Mouse (Mus musculus) kidney, postnatal 36 days (tissue): ENCODE measurements at regions not wholly inside any gene's neighbourhood (a gene's known extent, or its start where the extent isn't known, plus 50 kb on each side); places are given as distances from the start of the nearest gene placed in this dataset.
A peak's percentile ranks its signal among the peaks of the same experiment; 100 is the strongest.

Experiments used
- DNase-seq, 2 experiments: peaks; one replicate each; pipeline ENCODE4 v3.0.0; 2021 to 2022; ENCODE audit warnings: mixed read lengths in 2 of 2

DNA sequence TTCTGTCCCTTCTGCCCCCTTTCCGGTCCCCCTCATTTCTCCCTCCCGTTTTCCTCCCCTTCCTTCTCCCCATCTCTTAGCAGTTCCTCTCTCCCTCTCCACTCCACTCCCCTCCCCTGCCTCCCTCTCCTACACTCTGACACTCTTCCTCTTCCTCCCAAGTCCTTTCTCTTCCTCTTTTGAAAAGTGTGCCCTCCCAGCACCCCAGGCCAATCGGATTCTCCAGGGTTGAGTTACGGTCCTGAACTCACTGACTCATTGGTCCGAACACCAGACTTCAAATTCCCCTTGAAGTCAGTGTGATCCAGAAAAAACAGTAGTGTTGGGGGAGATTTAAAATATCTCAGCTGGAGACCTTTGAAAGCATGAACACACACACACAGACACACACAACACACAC is 109.1 kb downstream of the 2410131K14Rik start:
- no peak for DNase-seq

DNA sequence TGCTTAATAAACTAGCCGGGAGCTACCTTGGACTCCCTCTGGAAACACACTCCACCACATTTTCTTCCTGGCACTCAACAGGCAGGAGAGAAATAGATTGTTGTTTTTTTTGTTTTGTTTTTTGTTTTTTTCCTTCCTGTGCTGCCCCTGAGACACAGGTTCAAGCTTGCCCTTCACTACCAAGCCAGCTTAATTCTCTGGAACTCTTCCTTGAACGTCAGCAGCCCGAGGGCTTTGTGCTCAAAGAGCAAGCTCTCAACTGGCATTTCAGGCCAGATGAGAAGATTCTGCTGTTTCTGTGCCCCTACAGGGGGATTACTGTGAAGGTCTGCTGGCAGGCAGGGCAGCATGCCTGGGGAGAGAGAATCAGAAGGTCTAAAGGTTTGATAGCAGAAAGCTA is 109.8 kb downstream of the 2410131K14Rik start:
- DNase-seq, result no peak

DNA sequence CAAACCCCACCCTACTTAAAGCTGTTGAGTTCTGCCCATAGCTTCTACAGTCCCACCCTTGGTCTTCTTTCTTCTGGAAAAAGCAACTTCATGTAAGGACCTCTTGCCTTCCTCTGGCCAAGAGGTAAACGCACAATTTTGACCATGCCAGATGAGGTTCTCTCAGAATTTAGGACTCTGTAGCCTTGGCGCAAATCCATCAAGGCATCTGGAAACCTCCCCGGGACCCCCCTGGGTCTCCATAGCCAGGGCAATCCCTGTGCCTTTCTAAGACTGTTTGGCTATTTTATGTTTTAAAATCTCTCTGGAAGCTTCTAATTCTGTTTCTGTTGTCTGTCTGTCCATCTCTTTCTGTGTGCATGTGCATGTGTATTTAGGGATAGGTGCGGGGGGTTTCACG is 110.3 kb downstream of the 2410131K14Rik start:
- DNase-seq, result no peak

DNA sequence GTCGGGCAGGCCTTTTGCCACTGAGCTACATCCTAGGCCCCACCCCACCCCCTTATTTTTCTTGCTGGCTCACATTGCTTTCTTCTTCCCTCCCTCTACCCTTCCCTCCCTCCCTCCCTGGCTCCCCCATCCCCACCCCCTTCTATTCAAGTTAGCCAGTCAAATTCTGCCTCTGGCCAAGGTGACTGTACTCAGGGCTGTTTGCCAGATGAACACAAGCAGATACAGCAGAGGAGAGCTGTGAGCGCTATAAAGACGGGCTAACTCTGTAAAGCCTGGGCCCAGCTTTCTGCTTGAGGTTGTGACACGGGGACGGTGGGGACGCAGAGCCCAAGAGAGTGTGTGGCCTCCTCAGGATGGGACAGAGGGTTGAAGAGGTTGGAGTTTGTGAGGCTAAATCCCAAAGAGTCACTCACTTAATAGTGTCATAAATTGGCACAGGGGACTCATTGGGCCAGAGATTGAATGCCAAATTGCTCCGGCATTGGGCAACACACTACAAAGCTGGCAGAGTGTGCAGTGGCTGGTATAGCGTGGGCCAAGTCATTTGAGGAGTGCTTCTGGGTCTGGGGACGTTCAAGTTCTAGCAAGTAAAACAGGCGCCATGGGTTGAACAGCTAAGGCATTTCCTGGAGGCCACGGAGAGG is 110.8 kb downstream of the 2410131K14Rik start:
- peak; percentile 48 to 62 for DNase-seq

DNA sequence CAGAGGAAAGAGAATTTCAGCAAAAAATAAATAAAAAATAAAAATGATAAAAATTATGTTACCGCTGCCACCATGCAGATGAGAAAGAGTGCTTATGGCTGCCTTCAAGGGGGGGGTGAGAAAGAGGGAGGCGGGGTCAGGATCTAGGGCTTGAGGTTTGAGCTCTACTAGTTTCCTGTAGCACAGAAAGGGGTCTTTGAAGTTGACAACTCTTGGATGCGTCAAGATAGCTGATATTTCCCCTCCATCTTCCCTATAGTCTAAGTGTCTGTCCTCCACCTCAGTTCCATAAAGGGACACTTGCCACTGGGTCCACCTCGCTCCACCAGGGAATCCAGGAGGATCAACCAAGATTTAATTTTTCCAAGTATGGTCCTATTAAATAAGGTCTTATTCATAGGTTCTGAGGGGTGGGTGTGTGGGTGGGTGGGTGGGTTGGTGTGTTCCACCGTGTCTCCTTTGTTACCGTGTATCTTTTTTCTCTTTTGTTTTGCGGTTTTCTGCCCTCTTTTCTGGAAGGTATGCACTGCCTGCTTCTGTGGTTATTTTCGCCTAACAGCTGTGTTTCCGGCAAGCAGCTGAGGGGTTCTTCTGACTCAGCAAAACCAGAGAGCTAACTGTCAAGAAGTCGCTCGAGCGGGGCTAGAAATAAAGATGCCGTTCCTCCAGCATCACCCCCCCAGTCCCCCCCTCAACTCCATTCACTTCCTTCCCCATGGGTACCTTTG is 114.8 kb downstream of the 2410131K14Rik start:
- no peak for DNase-seq

DNA sequence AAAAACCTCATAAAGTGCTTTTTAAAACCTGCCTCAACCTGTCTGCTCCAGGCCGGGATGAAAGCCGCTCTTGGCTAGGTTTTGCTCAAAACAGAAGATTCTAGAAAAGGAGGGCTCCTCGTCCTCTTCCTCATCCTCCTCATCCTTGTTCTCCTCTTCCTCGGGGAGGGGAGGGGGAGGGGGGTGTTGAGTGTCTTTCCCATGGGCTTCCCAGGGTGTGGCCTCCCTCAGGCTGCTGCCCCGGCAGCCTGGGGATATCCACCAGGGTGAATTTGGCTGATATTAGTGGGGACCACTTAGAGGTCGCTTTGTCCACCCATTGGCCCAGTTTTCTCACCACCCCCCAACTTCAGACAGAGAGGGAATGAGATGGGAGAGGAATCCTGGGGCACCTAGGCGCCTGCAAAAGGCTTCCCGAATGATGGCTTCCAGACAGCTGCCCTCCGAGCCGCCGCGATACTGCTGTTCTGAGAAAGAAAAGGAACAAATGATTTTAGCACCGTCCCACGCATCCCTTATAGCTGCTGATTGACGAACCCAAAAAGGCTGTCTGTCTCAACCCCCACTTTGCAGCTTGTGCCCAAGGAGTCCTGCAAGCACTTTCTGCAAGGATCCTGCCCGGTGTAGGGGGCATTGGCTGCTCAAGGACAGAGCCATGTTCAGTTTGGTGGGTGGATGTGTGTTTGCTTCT is 115.5 kb downstream of the 2410131K14Rik start:
- no peak for DNase-seq

DNA sequence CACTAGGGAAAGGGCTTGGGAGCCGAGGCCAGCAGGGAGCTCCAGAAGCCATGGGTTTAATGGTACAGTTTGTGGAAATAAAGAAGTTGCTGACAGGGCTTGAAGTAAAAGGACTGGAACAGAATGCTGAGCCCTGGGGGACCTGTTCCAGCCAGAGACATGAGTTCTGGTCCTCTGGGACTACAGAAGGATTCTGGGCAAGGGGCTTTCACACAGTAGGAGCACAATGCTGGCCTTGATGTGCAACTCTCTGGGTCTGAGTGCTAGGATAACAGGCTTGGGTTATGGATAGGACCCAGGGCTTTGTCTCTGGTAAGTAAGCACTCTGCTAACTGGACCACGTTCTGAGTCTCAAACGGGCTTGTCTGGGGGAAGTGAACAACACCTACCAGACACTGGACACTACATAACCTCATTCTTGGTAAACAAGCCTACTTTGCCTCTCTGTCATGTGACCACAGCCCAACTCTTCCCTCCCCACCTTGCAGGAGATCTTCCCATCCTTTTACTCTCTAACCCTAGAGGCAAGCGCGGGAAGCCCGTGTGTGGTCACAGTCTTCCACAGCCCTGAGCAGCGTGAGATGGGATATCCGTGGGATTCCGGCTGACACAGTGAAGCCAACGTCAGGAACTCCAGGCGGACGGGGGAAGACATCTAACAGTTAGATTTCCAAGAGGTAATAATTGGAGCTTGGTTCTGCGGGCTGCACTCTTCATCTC is 116.3 kb downstream of the 2410131K14Rik start:
- no peak for DNase-seq

DNA sequence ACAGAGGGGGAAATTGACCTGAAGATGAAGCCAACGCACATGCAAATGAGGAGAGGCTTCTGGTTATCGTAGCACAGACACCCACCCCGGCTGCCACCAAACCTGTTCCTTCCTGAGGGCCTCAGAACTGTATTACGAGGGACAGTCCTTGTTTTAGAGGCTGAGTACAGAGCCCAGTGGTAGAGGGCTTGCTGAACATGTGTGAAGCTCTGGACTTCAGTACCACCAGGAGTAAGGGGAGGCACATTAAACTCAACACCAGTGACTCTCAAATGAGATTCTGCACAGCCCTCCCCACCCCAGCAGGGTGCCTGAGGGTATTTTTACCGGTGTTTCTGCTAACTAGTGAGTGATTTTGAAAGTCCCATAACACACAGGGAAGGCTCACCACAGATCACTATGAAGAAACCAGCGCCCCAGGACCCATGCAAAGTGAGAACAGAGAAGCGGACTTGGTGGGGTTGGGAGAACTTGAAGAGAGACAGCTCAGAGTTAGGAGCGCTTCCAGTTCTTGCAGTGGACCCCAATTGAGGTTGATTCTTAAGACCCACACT is 116.9 kb downstream of the 2410131K14Rik start:
- DNase-seq, result no peak

DNA sequence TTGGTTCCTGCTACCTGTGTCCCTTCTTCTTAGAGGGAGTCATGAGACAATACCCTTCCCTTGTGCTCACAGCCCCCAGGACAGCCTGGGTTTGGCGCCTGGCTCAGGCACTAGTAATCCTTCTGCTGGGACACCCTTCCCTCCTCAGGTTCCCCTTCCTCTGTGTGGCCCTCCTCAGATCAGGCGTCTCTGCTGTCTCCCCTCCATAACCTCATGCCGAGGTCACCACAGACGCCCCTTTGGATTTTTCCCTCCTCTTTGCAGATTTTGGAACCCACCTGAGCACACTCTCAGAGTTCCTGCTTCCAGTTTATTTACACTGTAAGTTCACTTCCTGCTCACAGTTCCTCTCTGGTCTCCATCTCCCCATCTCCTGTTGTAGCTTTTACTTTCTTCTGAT is 117.7 kb downstream of the 2410131K14Rik start:
- no peak for DNase-seq

DNA sequence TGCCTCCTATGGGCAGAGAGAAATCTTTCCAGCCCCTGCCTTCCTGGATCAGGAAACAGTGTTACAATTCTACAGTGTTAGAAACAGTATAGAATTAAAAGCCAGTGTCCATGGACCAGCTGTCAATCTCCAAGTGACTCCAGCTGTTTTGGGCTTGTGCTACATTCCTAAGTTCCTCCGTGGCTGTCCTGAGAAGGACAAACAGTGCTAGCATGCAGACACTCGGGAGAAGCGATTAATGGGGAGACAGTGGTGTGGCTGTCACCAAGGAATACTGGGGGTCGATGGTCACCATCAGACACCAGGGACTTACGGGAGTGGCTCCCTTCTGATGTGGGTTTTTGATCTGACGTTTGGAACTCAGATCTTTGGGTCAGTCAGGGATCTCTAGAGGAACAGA is 118.1 kb downstream of the 2410131K14Rik start:
- DNase-seq, result no peak

DNA sequence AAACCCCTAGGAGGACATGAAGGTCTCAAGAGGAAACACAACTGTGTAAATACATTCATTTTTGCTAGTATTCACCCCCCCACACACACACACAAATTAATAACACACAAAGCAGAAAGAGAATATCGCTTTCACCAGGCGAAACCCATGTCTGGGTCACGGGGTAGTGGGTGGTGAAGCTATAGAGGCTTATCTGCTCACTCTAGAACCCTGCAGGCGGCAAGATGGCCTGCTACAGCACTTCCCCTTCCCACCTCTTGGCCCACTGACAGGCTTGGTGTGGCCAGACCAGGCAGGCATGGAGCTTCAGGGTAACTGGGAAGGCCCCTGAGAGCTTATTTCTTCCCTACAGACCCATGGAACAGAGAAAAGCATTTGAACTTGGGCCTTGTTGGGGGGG is 119.6 kb downstream of the 2410131K14Rik start:
- DNase-seq, result no peak

DNA sequence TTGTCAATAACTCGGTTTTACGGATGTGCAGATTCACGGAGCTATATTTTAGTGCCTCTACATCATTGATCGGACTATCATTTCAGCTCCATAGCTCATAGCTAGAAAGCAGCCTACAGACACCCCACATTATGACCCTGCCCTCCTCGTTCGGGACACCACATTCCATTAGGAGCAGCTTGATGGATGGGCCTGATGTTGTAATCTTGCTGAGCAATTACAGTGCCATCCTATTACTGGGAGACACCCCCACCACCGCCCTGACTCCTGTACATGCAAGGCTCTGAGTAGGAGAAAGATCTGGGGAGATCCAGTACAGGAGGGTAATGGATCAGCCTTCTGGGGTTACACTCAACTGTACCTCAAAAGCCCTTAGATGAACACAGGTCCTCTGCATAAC is 120.2 kb downstream of the 2410131K14Rik start:
- DNase-seq, result no peak

DNA sequence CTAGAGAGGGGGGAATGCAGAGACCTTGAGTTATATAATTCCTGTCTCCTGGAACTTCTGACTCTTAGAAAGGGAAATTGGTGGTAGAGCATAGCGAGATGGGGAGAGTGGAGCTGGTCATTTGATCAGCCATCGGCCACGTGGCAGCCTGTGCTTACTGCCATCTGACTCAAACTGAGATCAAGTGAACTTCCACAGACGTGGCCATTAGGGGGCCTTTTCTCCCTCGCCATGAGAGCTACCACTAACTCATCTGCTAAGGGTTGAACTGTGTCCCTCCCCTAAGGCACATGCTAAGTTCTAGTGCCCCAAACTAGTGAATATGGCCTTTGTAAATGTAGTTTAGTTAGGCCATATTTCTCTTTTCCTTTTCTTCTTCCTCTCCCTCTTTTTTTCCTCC is 120.6 kb downstream of the 2410131K14Rik start:
- DNase-seq, result no peak

DNA sequence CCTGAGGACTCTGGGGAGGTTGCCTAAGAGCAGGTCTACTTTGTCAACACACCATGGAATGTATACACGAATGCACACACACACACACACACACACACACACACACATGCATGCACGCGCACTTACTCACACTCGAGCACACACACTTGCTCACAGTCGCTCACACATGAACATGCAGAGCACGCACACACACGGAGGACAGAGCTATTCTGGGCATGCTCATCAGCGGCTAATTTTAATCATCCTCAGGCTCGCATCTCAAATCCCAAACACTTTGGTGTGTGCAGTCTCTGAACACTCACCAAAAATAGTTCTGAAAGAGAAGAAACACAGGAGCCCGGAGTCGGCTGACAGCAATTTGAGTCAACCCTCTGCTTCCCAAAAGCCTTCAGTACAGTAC is 122.0 kb downstream of the 2410131K14Rik start:
- DNase-seq, result no peak

DNA sequence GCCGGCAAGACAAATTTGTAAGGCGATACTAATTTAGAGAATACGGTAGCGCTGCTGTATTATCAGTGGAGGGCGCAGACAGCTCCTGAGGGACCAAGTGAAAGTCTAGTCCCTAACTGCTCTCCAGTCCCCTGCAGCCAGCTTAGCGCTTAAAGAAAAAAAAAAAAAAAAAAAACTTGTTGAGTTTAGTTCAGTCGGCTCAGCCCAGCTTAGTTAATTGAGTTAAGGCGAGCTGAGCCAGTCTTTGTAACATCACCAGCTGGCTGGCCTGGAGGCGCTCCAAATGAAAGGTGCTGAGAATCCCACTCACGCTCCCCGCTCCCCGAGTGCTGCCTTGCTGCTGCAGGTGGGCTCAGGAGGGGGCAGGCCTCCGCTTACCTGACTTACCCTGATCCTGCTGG is 128.6 kb downstream of the 2410131K14Rik start:
- peak in 1 of 2 experiments; percentile 52 for DNase-seq

DNA sequence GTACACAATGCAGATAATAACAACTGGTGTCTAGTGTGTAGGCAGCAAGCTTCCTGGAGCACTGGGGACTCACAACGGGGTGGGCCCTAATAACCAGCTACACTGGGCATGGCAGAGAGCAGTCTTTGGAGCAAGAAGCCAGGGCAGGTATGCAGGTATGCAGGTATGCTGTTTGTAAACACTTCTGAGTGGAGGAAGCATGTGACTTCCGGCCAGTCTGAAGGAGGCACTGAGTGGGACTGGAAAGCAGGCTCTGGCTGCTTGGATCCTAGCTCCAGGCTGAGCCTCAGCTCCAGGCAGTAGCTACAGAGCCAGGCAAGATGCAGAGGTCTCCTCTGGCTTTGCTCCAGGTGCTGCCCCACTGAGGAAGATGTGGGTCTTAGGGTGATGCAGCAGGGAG is 129.9 kb downstream of the 2410131K14Rik start:
- DNase-seq, result peak; percentile 31 to 32

DNA sequence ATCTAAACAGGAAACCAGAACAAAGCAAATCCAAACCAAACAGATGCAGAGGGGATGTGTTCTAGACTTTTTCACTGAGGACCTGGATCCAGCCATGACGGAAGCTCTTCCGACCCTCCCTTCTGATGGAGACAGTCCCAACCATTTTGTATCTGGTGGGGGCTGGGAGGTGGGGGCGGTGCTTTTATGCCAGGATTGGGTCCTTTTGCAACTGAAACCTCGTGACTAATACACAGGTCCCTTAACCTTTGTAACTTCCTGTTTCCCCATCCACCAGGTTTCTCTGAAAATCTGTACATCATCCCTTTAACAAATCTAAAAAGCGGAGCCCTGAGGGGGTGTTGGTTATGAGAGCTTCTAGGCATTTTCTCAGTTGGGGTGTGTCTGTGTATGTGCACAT is 130.9 kb downstream of the 2410131K14Rik start:
- no peak for DNase-seq

DNA sequence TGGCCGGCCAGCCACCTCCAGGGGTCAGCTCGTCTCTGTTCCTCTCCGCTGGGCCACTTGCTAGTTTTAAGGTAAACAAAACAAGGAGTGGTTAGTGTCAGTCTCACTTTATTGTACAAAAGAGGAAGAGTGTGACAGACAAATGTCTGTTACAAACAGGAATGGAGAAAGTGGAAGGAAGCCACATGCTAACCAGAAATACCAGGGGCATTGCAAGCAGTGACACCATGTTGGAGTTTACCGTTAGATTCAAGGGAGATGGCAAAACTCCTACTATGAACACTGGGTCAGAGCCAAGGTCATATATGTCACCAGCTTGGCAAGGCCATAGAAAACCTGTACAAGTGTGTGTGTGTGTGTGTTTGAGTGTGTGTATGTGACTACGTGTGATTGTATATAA is 131.5 kb downstream of the 2410131K14Rik start:
- no peak for DNase-seq

DNA sequence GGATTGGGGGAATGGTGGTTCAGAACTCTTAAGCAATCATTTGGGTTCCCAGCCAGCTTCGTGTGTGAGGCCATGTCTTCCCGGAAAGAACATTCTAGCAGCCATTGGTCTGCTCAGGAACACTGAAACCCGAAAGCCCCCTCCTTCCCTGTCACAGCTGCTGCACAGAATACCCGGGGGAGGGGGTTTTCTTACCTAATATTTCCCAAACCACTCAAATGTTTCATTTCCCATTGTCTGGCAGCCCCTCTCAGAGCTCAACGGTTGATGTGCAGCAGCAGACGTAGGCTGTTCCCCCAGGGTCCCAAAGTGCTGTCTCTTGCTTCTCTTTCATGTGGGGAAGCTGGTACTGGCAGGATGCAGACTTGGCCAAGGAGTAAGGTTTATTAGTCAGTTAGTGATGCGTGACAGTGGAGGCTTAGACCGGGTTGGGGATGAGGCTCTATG is 132.4 kb downstream of the 2410131K14Rik start:
- DNase-seq, result peak in 1 of 2 experiments; percentile 21

DNA sequence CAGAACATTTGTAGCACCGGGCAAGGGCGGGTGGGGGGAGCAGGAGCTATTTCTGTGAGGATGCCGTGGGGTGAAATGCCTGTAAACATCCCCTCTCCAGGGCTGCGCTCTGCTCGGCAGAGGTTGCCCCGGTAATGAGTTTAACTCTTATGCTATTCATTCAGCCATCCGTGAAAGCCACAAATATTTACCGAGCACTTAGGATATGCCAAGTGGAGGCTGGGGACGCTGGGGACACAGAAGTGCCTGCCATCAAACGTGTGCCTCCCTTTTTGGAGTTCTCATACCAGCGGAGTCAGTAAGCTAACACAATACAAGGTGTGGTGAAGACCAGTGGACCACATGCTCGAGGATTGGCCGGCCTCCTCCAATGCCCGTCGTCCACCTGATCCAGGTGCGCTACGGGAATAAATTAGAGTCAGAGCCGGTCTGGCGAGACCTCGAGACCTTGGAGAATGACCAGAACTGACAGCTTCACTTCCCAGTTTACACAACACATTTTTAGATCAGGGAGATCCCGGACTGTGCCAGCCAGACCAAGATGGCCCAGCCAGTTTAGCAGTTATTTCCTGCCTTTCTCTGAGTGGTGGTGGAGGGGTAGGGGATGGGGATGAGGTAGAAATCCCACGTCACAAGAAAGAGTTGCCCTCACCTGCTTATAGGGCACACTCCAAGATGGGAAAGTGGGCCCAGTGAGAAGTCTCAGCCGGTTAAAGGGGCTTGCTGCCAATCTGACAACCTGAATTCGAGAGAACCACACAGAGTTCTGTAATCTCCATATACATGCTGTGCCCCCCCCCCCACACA is 134.4 kb downstream of the 2410131K14Rik start:
- peak; percentile 42 to 58 for DNase-seq

DNA sequence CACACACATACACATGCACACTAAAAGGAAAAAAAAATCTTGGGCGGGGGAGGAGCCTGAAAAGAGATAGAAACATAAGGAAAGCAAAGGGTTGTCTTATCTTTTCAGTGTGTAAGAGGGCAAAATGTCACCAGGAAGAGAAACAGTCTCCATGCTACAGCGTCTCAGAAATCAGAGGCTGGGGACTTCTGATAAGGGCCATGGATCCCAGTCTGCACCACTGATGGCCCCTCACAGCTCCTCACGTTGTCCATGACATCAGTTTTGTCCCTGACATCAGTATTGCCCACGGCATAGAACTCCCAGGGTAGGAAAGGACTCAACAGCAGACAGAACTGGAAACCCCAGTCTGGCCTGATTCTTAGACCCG is 135.0 kb downstream of the 2410131K14Rik start:
- no peak for DNase-seq
